Mouse (Mus musculus) ES-Bruce4 (cell line): ENCODE data around the gene Plekho2. TPM values are rescaled to one million over a fixed set of nuclear protein-coding genes. Genes with fewer than 3 reads are reported as not detected.

Experiments used
- H3K27ac ChIP-seq: 2 replicates; pipeline ENCODE4 v1.5.1; 2012; ENCODE audit warnings: low read length, inconsistent platforms; ENCODE audit not compliant: insufficient read depth
- H3K27me3 ChIP-seq: 2 replicates; pipeline ENCODE4 v1.6.1; 2012; ENCODE audit warnings: mild to moderate bottlenecking, low read length, inconsistent platforms; ENCODE audit not compliant: control insufficient read depth, poor library complexity, insufficient read depth, severe bottlenecking
- H3K36me3 ChIP-seq: 2 replicates; pipeline ENCODE4 v1.6.1; 2012; ENCODE audit warnings: inconsistent platforms, mild to moderate bottlenecking, low read length, moderate library complexity; ENCODE audit not compliant: control insufficient read depth, poor library complexity, insufficient read depth, severe bottlenecking
- H3K4me1 ChIP-seq: one replicate; pipeline ENCODE4 v1.8.1; 2011; ENCODE audit warnings: low read length; ENCODE audit not compliant: control insufficient read depth, insufficient read depth
- H3K4me3 ChIP-seq: 2 replicates; pipeline ENCODE4 v1.5.1; 2011; ENCODE audit warnings: low read depth, mild to moderate bottlenecking, low read length
- H3K9ac ChIP-seq: 2 replicates; pipeline ENCODE4 v1.6.1; 2012; ENCODE audit warnings: low read depth, mild to moderate bottlenecking, inconsistent platforms; ENCODE audit not compliant: poor library complexity, severe bottlenecking
- H3K9me3 ChIP-seq: replicated peaks from 2 replicates; pipeline ENCODE4 v1.6.1; 2012; ENCODE audit warnings: mild to moderate bottlenecking, low read length, inconsistent platforms; ENCODE audit not compliant: control insufficient read depth, poor library complexity, insufficient read depth, severe bottlenecking
- CTCF ChIP-seq: IDR thresholded peaks from one replicate; pipeline ENCODE4 v1.8.1; 2011; ENCODE audit warnings: low read depth, low read length
- EP300 ChIP-seq: IDR thresholded peaks from 2 replicates; pipeline ENCODE4 v1.6.1; 2011; ENCODE audit warnings: low read depth, low read length; ENCODE audit not compliant: insufficient read depth
- POLR2A ChIP-seq: IDR thresholded peaks from one replicate; pipeline ENCODE4 v1.8.1; 2011; ENCODE audit warnings: low read length; ENCODE audit not compliant: insufficient read depth
- polyA plus RNA-seq: library from polyadenylated mRNA; stranded (reverse); fragments of >200 nt; gene quantifications from 2 replicates; pipeline ENCODE4 v1.2.4, GENCODE M21; 2011; ENCODE audit warnings: low read depth; ENCODE audit not compliant: missing spikeins, insufficient read depth, insufficient read length

Gene Plekho2
- polyA plus RNA-seq, 1 experiment = 6.1 TPM

DNA sequence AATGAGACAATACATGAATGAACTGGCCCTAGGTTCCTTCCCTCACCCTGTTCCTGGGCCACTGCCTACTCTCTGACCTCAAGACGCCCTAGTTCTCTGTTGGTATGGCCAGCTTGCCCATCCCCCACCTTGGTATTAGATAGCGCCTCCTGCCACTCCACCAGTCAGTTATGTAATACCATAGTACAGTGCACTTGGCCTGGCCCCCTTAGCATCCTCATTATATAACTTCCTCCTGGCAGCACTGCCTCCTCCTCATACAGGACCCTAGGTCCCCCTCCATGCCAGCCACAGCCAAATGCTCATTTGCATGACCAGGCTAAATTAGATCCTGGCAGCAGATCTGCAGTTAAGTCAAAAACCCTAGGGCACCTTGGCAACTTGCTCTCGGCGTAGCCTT is 18.8 kb downstream of the Plekho2 start:
- no peak overlapping the region for H3K27ac ChIP-seq
- no peaks in the 10 kb centered on the region for H3K9me3 ChIP-seq
- no peak overlapping the region for H3K4me3 ChIP-seq
- H3K4me1 ChIP-seq = no peaks in the 10 kb centered on the region
- no peak overlapping the region for H3K9ac ChIP-seq
- H3K36me3 ChIP-seq = 0 out of 2 replicates have a peak, but pooled peaks cover 2% of the 10 kb centered on the region
- no peaks in the 10 kb centered on the region for H3K27me3 ChIP-seq
- TF ChIP-seq POLR2A = no peak
- no peak for TF ChIP-seq CTCF
- no peak for TF ChIP-seq EP300

DNA sequence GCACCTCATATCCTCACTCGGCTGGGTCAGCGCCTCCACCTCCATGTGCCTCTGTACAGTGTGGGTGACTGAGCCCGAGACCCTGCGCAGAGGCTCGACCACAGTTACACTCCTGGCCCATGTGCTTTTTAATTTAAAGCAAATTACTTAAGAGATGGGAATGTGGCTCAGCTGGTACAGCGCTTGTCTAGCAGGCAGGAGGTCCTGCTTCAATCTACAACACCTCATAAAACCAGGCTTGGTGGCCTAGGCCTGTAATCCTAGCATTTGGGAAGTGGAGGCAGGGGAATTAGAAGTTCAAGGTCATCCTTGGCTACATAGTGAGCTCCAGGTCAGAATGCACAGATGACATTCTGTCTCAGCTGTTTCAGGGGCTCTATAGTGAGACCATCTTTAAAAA is 21.0 kb downstream of the Plekho2 start:
- Histone ChIP-seq H3K4me3 (no peak overlapping the region), H3K36me3 (0 out of 2 replicates have a peak, but pooled peaks cover 2% of the 10 kb centered on the region), H3K27ac (no peak overlapping the region), H3K9me3 (no peaks in the 10 kb centered on the region), H3K9ac (no peak overlapping the region), H3K27me3 (no peaks in the 10 kb centered on the region), H3K4me1 (no peaks in the 10 kb centered on the region)
- no peak for TF ChIP-seq CTCF
- no peak for TF ChIP-seq EP300
- TF ChIP-seq POLR2A = no peak

DNA sequence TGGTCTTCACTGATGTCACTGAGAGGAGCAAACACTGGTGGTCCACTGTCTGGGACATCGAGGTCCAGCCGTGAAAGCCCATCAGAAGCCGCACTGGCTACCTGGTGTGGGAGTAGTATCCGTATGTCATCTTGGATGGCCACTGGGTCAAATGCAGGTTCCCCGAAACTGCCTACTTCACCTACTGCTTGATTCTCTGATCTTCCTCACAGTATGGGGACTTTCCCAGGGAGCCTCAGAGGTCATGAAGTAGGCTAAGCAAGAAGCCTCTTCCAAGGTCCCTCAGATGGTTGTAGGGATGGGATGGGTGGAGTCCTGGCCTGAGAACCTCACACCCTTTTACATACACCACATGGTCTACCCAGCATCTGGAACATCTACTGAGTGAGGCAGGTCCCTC is 22.9 kb downstream of the Plekho2 start:
- no peak overlapping the region for H3K4me3 ChIP-seq
- 0 out of 2 replicates have a peak, but pooled peaks cover 2% of the 10 kb centered on the region for H3K36me3 ChIP-seq
- no peak overlapping the region for H3K9ac ChIP-seq
- no peaks in the 10 kb centered on the region for H3K4me1 ChIP-seq
- H3K9me3 ChIP-seq = no peaks in the 10 kb centered on the region
- no peak overlapping the region for H3K27ac ChIP-seq
- TF ChIP-seq CTCF = no peak
- no peak for TF ChIP-seq EP300
- no peak for TF ChIP-seq POLR2A
- no peaks in the 10 kb centered on the region for H3K27me3 ChIP-seq

DNA sequence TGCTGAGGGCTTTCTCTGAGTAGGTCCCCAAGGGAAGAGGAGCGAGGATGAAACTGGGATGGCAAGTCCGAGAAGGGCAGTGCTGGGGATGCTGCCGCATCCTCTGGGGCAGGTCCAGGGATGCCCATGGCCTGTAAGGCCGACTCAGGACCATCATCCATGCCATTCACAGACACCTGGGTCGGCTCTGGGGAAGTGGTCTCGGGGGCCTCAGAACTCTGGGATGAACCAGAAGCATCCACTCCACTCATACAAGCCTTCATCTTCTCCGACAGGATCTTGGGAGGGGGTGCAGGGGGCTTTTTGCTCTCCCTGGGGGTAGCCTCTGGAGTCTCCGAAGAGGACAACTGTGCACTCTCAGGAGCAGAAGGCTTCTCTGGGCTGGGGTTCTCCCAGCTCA is 23.5 kb downstream of the Plekho2 start:
- H3K9ac ChIP-seq = no peak overlapping the region
- TF ChIP-seq EP300 = no peak
- no peak for TF ChIP-seq CTCF
- no peak for TF ChIP-seq POLR2A
- no peaks in the 10 kb centered on the region for H3K27me3 ChIP-seq
- no peaks in the 10 kb centered on the region for H3K9me3 ChIP-seq
- no peaks in the 10 kb centered on the region for H3K4me1 ChIP-seq
- H3K36me3 ChIP-seq = 0 out of 2 replicates have a peak, but pooled peaks cover 2% of the 10 kb centered on the region
- H3K27ac ChIP-seq = no peak overlapping the region
- no peak overlapping the region for H3K4me3 ChIP-seq

DNA sequence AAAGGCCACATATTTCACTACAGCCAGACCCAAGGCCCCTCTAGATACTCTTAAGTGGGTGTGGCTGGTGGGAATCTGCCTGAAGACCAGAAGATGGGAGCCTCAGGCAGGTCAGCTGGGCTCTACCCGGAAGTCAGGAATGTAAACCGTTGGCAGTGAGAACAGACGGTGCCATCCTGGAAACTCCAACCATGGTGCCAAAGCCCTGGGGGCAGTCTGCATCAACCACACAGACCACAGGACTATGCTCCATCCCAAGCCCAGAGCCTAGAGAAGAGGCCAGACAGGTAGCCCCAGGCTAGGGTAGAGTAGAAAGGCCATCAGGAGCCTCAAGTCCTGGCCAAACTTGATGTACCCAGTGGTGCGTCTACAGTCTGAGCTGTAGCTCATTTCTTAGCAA is 24.2 kb downstream of the Plekho2 start:
- H3K4me1 ChIP-seq = no peaks in the 10 kb centered on the region
- no peaks in the 10 kb centered on the region for H3K9me3 ChIP-seq
- H3K27me3 ChIP-seq = no peaks in the 10 kb centered on the region
- H3K9ac ChIP-seq = no peak overlapping the region
- H3K4me3 ChIP-seq = no peak overlapping the region
- H3K27ac ChIP-seq = no peak overlapping the region
- 0 out of 2 replicates have a peak, but pooled peaks cover 2% of the 10 kb centered on the region for H3K36me3 ChIP-seq
- no peak for TF ChIP-seq POLR2A
- TF ChIP-seq EP300 = no peak
- TF ChIP-seq CTCF = no peak

DNA sequence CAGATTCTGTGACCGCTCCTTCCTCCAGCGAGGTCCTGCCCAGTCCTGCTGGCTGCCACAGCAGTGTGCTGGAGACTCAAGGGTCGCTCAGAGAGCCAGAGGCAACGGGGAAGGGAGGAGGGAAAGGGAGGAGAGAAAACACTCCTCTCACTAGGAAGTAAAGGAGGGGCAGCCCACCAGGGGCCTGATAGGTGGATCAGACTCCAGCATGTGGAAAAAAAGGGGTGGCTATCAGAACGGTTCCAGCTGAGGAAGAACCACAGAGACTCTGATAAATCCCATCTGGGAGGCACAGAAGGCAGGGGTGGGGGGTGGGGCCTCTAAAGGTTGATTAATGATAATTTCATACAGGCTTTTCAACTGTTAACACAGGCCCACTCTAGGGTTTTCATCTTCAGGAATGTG is 24.8 kb downstream of the Plekho2 start:
- TF ChIP-seq EP300 = no peak
- no peak for TF ChIP-seq CTCF
- TF ChIP-seq POLR2A = no peak
- Histone ChIP-seq H3K27me3 (no peaks in the 10 kb centered on the region), H3K4me1 (no peaks in the 10 kb centered on the region), H3K9me3 (no peaks in the 10 kb centered on the region), H3K36me3 (0 out of 2 replicates have a peak, but pooled peaks cover 2% of the 10 kb centered on the region), H3K4me3 (no peak overlapping the region), H3K27ac (no peak overlapping the region), H3K9ac (no peak overlapping the region)

DNA sequence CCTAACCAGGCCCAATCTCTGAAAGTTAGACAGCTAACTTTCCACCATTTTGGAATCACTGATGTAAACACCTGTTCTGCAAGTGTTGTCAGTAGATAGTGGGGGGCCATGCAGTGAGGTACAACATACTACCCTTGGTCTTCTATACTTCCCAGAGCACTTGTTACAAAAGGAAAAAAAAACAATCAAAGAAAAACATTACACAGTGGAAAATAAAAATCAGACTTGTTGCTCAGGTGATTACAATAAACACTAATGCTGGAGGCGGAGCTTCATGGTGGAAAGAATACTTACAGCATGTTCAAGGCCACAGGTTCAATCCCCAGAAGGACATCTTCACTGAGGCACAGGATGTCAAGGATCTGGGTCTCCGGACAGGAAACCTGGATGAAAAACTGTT is 27.1 kb downstream of the Plekho2 start:
- H3K9ac ChIP-seq = no peak overlapping the region
- no peaks in the 10 kb centered on the region for H3K4me1 ChIP-seq
- no peaks in the 10 kb centered on the region for H3K9me3 ChIP-seq
- no peaks in the 10 kb centered on the region for H3K27me3 ChIP-seq
- H3K27ac ChIP-seq = no peak overlapping the region
- no peak overlapping the region for H3K4me3 ChIP-seq
- 0 out of 2 replicates have a peak, but pooled peaks cover 2% of the 10 kb centered on the region for H3K36me3 ChIP-seq
- TF ChIP-seq POLR2A = no peak
- TF ChIP-seq CTCF = no peak
- no peak for TF ChIP-seq EP300
